Mouse (Mus musculus): ENCODE data around the gene Rasal3. TPM values are rescaled to one million over a fixed set of nuclear protein-coding genes. Genes with fewer than 3 reads are reported as not detected.

Rasal3 gene
- total RNA-seq (2015) (52.9 and 54.4 TPM in 2 replicates), total RNA-seq (2017) (19.5 and 25.7 TPM in 2 replicates)

DNA sequence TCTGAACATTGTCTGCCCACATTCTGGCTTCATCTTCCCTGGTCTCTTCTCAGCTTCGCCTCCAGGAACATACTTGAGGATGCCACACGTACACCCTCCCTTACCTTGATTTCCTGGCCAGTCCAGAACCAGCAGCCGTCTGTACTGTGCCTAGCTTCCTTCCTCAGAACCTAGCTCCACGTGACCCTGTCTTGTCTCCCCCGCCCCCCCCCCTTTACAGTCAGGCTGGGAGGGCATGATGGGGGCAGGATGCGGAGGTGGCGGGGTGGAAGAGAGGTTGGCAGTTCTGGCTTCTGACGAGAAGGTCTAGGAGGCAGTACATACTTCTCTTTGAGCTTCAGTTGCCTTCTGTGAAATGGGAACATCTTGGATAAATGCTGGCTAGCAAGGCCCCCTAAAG is at the start of gene Rasal3:
TSS of gene Rasal3 (minus strand) at position 167 of the 400 bp plus-strand sequence.
- ATAC-seq (ENCODE audit: poor library complexity, severe bottlenecking): peak; percentile 71

DNA sequence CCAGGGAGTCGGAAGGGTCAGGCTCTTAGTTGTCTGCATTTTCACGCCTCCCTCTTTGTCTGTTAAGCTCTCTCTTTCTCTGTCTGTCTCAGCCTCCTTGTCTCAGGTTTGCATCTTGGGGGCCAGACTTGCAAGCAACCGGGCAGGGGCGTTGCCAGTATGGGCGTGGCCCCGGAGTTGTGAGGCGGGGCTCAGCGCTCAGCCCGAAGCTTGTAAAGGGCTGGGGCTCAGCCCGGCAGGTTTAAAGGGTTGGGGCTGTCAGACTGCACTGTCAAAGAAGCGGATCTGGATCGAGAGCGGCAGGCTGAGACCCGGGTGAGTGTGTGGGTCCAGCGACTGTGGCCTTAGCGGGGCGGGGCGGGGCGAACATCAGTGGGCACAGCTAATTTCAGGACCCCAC is 49.1 kb upstream of the Rasal3 start, which contains the start of gene Cyp4f39:
TSS of gene Cyp4f39 (plus strand) at position 242 of the 400 bp plus-strand sequence.
- ATAC-seq (ENCODE audit: poor library complexity, severe bottlenecking): no peak; the same call in 1 of the 2 replicates

DNA sequence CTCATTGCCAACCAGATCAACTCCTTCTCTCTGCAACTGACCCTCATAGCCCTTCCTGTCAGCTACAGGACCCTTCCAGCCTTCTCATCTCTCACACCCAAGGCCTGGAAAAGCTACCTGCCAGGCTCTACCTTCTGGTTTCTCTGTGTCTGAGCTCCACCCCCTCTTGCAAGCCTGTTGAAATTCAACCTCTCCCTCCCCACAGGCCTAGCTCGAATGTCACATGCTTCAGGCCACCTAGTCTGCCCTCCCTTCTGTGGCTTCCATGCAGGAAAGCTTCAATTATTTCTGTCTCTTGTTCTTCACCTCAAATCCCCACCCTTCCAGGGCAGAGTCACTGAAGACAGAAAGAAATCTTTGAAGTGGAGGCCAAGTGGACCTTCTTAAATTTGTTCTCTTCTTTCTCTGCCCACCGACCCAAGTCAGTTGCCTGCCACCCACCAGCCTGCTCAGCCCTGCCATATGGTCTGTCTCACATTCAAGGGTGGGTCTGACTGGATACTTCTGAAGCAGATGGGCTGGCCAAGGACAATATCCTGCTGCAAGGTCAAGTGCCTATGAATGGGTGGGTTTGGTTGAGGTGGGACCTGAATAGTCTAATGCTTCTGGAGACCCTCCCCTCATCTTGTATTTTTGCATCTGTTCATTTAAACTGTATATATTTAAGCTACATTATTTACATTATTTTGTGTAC is 47.6 kb upstream of the Rasal3 start:
- ATAC-seq (ENCODE audit: poor library complexity, severe bottlenecking): no peak

DNA sequence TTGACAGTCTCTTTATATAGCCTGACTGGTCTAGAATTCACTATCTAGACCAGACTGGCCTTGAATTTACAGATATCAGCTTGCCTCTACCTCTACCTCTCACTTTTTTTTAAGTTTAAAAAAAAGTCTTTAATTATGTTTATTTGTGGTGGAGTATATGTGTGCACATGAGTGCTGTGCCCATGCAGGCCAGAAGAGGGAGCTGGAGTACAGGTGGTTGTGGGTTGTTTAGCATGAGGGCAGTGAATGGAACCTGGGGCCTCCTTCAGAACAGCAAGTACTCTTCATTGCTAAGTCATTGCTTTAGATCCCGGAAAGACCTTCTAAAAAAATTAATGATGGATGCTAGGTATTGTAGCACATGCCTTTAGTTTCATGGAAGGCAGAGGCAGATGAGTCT is 45.7 kb upstream of the Rasal3 start:
- no peak for ATAC-seq (ENCODE audit: poor library complexity, severe bottlenecking)

DNA sequence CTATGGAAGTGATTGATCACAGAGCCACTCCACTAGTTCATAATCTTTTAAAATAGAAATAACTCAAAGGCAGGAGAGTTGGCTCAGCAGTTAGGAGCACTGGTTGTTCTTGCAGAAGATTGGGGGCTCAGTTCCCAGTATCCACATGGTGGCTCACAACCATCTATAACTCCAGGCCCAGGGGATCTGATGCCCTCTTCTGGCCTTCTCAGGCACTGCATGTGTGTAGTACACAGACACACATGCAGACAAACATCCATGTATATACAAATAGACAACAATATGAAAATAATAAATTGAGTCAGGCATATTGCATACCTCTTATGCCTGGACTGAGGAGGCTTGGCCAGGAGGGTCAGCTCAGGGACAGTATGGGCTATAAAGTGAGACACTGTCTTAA is 43.8 kb upstream of the Rasal3 start:
- no peak for ATAC-seq (ENCODE audit: poor library complexity, severe bottlenecking)

DNA sequence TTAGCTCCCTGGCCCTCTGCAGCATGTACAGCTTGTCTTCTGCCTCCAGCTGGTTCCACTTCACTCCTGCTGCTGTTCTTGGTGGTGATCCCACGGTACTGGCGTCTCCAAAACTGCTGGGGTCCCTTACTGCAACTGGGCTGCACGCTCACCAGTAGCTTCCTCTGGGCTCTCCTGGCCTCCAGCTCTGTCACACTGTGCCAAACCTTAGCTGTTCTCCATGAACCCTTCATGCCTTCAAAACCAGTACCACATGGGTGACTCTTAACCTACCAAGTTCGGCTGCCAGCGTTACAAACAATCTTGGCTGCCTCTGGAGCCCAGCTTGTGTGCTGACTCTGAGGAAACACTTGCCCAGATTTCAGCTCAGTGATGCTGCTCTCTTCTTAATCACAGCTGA is 41.6 kb upstream of the Rasal3 start:
- ATAC-seq (ENCODE audit: poor library complexity, severe bottlenecking): no peak

DNA sequence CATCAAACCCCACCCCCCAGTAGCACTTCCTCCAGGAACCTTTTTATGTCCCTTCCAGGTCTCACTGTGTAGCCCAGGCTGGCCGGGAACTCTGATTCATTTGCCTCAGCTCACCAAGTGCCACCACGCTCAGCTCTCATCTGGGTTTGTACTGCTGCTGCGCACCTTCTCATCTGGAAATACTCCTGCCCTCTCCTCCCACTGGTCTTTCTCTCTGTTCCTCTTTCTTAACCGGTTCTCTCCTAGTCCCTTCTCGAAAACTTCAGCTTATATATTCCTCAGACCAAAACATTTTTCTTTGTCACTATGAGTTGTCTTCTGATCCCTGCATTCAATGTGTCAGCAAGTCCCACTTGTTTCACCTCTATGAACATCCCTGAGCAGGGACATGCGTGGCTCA is 39.9 kb upstream of the Rasal3 start:
- no peak for ATAC-seq (ENCODE audit: poor library complexity, severe bottlenecking)

DNA sequence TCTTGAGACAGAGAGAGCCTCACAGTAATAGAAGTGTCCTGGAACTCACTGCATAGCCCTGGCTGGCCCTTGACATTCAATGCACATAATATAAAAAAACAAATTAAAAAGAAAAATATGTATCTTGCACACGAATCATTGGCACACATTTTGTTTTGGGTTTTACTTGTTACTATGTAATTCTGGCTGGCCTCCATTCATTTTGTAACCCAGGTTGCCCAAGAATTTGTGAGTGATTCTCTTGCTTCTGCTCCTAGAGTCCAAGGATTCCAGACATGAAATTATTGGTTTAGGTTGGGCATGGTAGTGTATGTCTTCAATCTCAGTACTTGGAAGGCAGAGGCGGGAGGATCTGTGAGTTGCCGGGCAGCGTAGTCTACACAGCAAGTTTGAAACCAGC is 33.7 kb upstream of the Rasal3 start:
- no peak for ATAC-seq (ENCODE audit: poor library complexity, severe bottlenecking)

DNA sequence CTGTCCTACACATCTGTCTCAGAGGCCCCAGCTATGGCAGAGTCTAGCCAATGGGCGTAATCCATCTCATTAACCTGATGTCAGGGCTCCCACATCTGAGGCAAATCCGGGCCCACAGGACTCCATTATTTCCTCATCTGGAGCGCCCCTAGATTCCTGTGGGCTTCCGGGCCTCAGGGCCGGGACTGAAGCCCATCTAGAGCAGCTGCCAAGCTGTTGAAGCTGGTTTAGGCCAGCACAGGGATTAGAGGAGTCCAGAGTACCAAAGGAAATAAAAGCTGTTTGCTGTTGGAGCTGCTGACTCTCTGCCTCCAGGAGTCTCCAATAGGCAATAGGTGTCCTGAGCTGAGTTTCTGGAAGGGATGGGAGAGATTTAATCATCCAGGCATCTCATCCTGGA is 31.8 kb upstream of the Rasal3 start:
- no peak for ATAC-seq (ENCODE audit: poor library complexity, severe bottlenecking)

DNA sequence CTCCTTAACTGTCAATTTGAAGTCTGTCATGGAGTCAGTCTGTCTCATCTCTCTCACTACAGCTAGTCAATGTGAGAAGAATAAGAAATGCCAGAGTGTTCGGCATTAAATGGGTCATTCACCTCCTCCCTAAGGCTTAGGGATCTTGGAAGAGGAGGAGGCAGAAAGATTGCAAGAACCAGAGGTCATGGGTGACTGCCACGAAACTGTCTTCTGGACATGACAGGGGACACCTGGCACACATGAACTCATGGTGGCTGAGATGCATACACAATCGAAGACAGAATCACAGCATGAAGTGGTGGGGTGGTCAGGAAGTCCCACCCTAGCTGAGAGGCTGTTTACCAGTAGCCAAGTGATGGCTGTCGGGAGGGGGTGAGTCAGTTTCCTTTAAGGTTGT is 30.9 kb upstream of the Rasal3 start:
- no peak for ATAC-seq (ENCODE audit: poor library complexity, severe bottlenecking)

DNA sequence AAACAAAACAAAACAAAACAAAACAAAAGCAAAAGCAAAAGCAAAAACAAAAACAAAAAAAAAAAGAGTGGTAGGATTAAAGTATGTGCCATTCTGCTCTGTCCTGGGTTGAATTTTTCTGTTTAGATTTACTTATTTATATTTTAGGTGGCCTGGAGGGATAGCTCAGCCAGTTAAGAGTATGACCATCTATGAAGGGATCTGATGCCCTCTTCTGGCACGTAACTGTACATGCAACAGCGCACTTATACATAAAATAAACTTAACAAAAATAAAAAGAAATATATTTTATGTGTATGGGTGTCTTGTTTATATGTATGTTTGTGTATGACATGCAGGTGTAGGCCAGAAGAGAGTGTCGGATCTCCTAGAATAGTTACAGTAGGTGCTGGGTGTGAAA is 28.6 kb upstream of the Rasal3 start:
- peak; percentile 62; the same call in 1 of the 2 replicates for ATAC-seq (ENCODE audit: poor library complexity, severe bottlenecking)

DNA sequence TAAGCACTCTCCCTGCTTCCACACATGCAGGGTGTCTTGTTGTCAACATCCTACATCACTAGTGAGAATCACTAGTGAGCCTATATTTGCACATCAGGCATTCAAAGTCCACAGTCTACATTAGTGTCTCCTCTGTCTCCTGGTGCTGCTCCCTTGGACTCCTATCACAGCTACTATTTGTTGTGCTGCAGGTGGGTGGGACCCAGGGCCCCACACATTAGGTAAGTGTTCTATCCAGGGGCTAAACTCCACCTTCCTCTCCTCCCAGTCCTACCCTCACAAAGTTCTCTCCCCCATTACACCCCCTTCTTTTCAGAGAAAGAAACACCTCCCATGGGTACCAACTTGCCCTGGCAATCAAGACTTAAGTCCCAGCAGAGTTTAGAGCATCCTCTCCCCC is 23.2 kb upstream of the Rasal3 start:
- no peak for ATAC-seq (ENCODE audit: poor library complexity, severe bottlenecking)

DNA sequence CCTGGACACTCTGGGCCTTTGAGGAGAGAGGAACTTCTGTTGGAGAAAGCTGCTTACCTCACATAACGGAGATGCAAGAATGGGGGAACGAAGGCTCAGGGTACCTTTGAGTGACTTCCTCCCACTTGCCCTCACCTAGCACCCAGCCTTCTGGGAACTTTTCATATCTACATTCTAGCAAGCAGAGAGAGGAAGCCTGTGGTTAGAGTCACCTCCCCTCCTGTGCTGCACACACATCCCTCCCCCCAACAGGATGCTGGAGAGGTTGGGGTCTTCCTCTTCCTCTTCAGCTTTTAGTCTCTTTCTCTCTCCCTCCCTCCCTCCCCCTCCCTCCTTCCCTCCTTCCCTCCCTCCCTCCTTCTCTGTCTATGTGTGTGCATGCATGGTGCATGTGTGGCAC is 20.7 kb upstream of the Rasal3 start, which contains the start of gene Pglyrp2:
TSS of gene Pglyrp2 (minus strand) at position 134 of the 400 bp plus-strand sequence.
- ATAC-seq (ENCODE audit: poor library complexity, severe bottlenecking): peak; percentile 68

DNA sequence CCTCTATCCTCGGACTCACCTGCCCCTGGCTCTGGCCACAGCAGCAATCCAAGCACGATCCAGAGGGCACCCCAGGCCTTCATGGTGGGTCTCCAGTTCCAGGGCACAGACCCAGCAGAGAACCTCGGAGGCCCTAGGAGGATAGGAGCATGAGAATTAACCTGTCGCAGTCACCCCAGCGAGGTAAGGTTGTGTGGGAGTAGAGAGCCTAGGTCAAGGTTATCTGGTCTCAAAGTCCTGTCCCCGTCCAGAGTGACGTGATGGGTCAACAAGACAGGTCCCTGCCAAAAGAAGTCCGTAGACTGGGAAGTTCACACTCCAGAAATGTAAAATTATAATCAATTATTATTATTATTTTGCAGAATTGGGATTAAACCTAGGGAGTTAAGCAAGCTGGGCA is 17.4 kb upstream of the Rasal3 start:
- no peak for ATAC-seq (ENCODE audit: poor library complexity, severe bottlenecking)

DNA sequence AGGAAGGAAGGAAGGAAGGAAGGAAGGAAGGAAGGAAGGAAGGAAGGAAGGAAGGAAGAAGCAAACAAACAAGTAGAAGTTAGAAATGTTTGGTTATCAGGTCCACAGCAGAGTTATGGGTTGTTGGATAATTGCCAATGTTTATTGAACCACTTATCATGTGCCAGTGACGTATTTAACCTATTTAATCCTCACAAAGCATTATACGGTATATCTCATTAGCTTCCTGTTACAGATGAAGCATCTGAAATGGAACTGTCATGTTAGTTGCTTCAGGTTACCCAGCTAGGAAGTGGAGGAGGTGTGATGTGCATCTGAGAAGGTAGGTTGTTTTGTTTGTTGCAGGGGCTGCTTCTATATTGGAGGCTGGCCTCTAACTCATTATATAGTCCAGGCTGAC is 16.6 kb upstream of the Rasal3 start:
- ATAC-seq (ENCODE audit: poor library complexity, severe bottlenecking): no peak

DNA sequence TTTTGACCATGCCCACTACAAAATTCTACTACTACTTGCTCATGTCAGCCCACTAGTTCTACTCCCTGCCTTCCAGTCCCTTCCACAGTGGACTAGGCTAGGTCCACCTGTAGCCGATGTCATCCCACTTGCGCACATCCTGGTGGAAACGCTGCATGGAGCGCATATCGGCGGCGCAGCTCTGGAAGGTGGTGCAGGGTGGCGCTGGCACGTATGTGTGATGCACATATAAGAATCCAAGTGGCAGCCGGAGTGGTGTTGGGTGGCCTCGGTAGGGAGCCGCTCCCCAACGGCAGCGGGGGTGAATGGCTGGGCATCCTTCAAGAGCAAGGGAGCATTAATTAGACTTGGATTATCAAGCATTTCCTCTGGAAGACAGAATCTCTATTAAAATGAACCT is 13.4 kb upstream of the Rasal3 start:
- no peak for ATAC-seq (ENCODE audit: poor library complexity, severe bottlenecking)

DNA sequence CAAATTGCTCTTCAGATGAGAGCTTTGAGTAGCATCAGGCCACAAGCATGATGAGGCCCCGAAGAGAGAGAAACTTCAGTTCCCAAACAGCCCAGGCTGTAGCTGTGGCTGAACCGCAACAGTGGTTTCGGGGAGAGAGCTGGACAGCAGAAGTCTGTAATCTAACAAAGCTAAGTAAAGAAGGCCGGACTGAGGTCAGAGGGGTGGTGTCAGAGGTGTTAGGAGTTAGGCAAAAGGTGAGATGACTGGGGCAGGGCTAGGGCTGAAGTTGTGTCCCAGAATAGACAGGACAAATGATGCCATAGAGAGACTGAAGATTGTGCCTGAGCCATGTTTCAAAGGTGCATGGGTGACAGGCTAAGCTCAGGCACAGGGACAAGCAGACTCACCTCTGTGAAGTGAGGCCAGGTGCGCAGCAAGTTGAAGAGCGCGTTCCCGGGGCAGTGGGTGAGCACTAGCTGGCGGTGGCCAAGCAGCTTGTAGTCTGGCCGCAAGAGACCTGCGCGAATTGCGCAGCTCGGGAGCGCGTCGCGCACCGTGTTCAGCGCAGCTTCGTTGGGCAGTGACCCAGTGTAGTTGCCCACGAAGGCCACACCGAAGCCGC is 12.1 kb upstream of the Rasal3 start:
- ATAC-seq (ENCODE audit: poor library complexity, severe bottlenecking): no peak

DNA sequence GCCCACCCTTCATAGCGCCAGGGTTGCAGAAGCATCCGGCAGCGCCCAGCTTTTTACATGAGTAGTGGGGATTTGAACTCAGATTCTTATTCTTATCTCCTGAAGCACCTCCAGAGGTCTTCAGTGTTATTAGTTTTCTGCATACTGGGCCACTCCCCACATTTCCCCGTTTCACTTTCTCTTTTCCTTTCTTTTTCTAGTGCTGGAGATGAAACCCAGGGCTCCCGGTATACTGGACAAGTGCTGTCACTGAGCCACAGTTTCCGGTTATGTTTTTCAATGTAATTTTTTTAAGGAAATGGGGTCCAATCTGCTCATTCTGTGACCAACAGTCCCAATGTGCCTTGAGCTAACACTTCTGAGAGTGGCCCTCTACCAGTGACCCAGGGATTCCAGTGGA is 8.5 kb upstream of the Rasal3 start:
- peak; percentile 38; the same call in 1 of the 2 replicates for ATAC-seq (ENCODE audit: poor library complexity, severe bottlenecking)

DNA sequence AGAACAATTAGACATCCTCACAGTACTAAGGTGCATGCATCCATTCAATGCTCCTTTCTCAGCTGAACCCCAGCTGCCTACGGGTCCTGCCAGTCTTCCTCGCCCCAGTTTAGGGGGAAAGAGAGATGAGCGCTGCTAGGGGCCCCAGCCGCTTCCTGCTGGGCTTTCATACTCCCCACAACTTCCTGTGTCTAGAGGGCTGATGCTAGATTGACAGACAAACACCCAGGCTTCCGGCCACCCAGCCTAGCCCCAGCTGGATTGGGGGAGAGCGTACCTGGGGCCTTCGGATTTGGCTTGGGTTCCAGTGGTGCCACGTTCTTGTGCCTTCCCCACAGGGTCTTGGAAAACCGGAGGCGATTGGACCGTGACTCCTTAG is 615 bp downstream of the Rasal3 start:
- peak; percentile 91 for ATAC-seq (ENCODE audit: poor library complexity, severe bottlenecking)

DNA sequence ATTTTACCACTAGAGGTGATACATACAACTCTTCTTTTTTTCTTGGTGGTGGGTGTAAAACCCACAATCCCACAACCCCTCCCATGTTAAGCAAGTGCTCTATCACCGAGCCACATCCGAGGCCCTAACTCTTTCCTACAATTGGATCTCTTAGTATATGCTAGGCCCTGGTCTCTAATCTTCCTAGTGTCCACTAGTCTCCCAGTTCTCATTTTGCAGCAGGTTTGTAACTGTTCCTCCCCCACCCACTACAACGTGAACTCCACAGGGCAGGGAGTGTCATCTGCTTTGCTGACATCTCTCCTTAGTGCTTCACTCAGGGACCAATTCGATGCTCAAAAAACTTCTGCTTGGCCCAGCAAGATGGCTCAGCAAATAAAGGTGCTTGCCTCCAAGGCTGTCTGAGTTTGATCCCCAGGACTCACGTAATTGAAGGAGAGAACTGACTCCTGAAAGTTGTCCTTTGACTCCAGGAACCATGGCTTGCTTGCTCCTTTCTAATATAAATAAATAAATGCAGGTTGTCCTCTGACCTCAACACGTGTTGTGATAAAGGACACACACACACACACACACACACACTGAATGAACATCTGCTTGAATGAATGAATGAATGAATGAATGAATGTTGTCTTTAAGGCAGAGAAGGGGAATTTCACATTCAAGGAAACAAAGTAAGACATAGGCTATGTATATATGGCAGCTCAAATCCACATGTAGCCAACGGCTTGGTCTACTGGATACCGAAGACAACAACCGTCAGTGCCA is 1.2 kb downstream of the Rasal3 start:
- peak; percentile 23; the same call in 1 of the 2 replicates for ATAC-seq (ENCODE audit: poor library complexity, severe bottlenecking)

DNA sequence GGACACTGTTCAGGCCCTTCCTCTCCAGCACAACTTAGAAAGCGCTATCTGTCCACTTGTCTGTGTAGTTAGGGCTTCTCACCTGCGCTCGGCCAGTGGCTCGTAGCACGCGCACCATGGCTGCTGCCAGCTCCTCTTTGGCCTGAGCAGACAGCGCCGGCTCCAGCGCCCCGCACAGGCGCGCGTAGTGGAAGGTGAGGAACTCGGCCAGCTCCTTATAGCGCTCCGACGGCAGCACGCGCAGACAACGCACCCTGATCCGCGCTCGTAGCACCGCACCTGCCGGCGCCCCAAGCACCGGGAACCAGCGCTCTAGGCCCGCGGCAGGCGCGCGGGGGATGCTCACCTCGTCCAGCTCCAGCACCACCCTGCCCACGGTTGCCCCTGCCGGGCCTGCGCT is 7.1 kb downstream of the Rasal3 start:
- no peak for ATAC-seq (ENCODE audit: poor library complexity, severe bottlenecking)

DNA sequence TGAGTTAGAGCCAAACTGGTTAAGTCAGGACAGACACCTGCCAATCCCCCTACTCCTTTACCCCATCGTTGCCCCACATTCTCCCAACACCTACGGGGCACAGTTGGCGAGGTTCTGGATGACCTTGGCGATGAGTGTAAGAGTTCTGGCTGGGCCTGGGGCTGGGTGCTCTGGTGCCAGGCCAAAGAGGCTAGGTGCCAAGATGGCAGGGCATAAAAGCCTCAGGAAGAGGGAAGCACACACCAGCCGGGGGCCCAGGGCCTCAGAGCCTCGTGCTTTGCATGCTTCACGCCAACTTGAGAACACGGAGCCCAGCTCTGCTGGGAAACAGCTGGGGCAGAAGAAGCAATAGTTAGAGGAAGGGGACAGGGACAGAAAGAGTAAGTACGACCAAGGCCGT is 9.4 kb downstream of the Rasal3 start:
- ATAC-seq (ENCODE audit: poor library complexity, severe bottlenecking): no peak

All from megakaryocyte, adult 5-6 weeks (primary cell).